Mouse (Mus musculus) stomach, embryonic 15.5 days (tissue): ENCODE measurements at regions not wholly inside any gene's neighbourhood (a gene's known extent, or its start where the extent isn't known, plus 50 kb on each side); places are given as distances from the start of the nearest gene placed in this dataset.

Experiments
- ATAC-seq: fragments of 200-750 bp; cut with Nextera tagmentation; 2 replicates; pipeline ENCODE4 v1.8.0; 2017; ENCODE audit warnings: low read depth, moderate number of reproducible peaks, moderate TSS enrichment; ENCODE audit not compliant: insufficient read depth, low FRiP score
- H3K27ac ChIP-seq: fragments of 300-500 bp; sonication (generic); 2 replicates; pipeline ENCODE4 v1.5.1; 2015; ENCODE audit warnings: mild to moderate bottlenecking, inconsistent platforms
- H3K27me3 ChIP-seq: fragments of 300-500 bp; sonication (generic); replicated peaks from 2 replicates; pipeline ENCODE4 v1.6.1; 2015; ENCODE audit warnings: inconsistent platforms
- H3K36me3 ChIP-seq: fragments of 300-500 bp; sonication (generic); 2 replicates; pipeline ENCODE4 v1.6.1; 2015; ENCODE audit warnings: inconsistent platforms
- H3K4me1 ChIP-seq: fragments of 300-500 bp; sonication (generic); 2 replicates; pipeline ENCODE4 v1.6.1; 2015; ENCODE audit warnings: inconsistent platforms
- H3K4me2 ChIP-seq: fragments of 300-500 bp; sonication (generic); 2 replicates; pipeline ENCODE4 v1.6.1; 2015; ENCODE audit warnings: mild to moderate bottlenecking, inconsistent platforms
- H3K4me3 ChIP-seq: fragments of 300-500 bp; sonication (generic); replicated peaks from 2 replicates; pipeline ENCODE4 v1.5.1; 2015; ENCODE audit warnings: inconsistent platforms
- H3K9ac ChIP-seq: fragments of 300-500 bp; sonication (generic); 2 replicates; pipeline ENCODE4 v1.6.1; 2015; ENCODE audit warnings: inconsistent platforms
- H3K9me3 ChIP-seq: fragments of 300-500 bp; sonication (generic); 2 replicates; pipeline ENCODE4 v1.6.1; 2016; ENCODE audit warnings: inconsistent platforms
- WGBS: fragments of 180-500 bp; shearing (Covaris S2); methylation state at CpG from one replicate; pipeline ENCODE4 v1.1.7; 2015; 5-methylcytosine and 5-hydroxymethylcytosine counted together

DNA sequence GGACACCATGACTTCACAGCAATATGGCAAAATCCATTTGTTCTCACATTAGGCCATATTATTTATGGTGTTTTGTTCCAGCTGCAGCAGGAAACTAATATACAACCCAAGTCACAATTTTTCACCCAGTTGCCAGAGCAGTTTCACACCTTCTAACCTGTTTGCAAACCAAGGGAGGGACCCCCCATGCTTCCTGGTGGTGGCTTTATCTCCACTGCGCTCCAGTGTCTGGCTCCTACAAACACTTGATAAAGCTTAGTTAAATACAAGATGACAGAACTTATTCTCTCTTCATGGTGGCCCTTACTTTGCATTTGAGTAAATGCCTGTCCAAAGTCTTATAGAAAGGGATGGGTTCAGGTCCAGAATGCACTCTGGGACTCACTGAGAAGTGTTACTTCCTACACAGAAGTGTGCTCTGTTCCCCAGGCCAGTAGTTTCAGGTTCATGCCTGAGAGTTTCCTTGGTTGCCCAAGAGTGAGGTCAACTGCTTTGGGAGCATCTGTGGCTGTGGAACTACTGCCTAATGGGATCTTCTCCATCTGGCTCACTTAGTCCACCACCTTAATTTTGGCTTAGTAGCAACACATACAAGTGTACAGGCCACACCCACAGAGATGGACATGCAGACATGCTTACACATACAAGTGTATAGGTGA, 186.9 kb downstream of the Rnf152 start:
- Histone ChIP-seq H3K36me3 (no peaks in the 10 kb centered on the region), H3K4me1 (no peaks in the 10 kb centered on the region), H3K27ac (no peak overlapping the region), H3K4me2 (no peak overlapping the region), H3K4me3 (no peak overlapping the region), H3K9me3 (no peaks in the 10 kb centered on the region), H3K27me3 (no peaks in the 10 kb centered on the region), H3K9ac (no peak overlapping the region)
- no peak for ATAC-seq
- 65% methylated on average over 1 of the region's 1 CpGs for WGBS

DNA sequence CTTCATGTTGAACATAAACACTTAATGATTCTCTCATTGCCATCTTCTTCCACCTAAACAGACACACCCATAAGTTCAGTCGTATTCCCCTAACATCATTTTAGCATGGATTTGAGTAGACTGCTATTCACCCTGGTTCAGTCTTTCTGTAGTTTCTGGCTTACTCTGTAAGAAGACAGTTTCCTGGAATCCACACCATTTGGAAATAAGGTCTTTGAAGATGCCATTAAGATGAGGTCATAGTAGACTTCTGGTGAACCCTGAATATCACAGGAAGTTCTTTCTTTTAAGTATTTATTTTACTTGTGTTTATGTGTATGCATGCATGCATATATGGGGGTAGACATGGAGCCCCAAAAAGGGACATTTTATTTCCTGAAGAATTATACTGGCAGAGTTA, 187.7 kb downstream of the Rnf152 start:
- H3K36me3 ChIP-seq, result no peaks in the 10 kb centered on the region
- 65% methylated on average over 1 of the region's 1 CpGs for WGBS
- H3K9ac ChIP-seq, result no peak overlapping the region
- no peaks in the 10 kb centered on the region for H3K9me3 ChIP-seq
- no peak for ATAC-seq
- H3K4me1 ChIP-seq, result no peaks in the 10 kb centered on the region
- no peaks in the 10 kb centered on the region for H3K27me3 ChIP-seq
- no peak overlapping the region for H3K27ac ChIP-seq
- no peak overlapping the region for H3K4me3 ChIP-seq
- H3K4me2 ChIP-seq, result no peak overlapping the region

DNA sequence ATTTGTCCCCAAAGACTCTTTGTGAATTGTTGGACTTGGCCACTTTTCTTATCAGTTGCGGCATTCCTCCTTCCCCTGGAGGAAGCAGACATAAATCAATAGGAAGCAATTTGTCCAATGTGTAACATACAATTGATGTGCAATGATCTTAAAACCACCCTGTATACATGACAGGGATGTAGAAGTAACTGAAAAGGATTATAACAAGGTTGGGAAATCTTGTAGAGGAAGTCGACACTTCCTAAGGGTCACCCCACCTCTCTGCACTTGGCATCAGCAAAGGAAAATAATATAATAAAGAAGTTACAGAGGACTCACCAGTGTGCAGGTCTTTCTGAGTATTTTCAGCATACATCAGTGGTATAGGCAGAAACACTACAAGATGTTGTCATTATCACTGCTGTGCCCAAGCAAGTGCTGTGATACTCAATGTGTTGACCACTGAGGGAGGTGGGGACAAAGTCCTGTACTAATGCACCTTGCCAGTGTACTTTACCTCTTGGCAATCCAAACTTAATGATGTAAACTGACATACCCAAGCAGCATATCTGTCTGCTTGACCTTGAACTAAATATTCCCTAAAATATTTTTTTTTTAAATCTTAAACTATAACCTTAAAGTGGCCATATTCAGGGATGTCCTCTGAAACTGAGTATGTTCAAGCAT, 198.9 kb downstream of the Rnf152 start:
- WGBS, result 58% methylated on average over 2 of the region's 2 CpGs
- Histone ChIP-seq H3K4me2 (no peak overlapping the region), H3K27ac (no peak overlapping the region), H3K9me3 (no peaks in the 10 kb centered on the region), H3K4me1 (no peaks in the 10 kb centered on the region), H3K36me3 (no peaks in the 10 kb centered on the region), H3K9ac (no peak overlapping the region), H3K27me3 (no peaks in the 10 kb centered on the region), H3K4me3 (no peak overlapping the region)
- no peak for ATAC-seq

DNA sequence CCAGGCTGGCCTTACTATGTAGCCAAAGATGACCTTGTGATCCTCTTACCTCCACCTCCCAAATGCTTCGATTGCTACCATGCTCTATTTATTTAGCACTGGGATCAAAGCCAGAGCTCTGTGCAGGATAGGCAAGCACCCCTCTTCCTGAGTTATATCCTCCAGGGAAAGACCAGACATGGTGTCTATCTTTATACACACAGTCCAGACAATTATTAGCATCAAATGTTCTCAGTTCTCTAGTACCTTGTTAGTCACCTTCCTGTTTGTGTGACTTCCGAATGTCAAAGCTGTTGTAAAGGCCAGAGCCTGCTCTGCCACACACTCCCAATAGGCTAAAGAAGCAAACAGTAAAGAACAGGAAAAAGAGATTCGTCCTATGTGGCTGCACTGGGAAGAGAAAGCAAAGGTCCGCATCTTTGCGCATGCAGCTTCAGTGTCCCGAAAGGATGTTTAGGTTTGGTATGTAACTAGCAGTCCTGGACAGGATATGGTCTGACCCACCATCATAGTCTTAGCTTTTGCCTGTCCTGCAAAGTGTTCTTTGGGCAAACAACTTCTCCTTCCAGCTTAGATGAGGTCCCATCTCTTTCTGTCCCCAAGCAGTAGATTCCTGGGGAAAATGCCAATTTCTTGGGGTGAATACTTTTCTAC, 204.2 kb downstream of the Rnf152 start:
- Histone ChIP-seq H3K27me3 (no peaks in the 10 kb centered on the region), H3K9me3 (no peaks in the 10 kb centered on the region), H3K4me2 (no peak overlapping the region), H3K4me3 (no peak overlapping the region), H3K36me3 (no peaks in the 10 kb centered on the region), H3K27ac (no peak overlapping the region), H3K9ac (no peak overlapping the region), H3K4me1 (no peaks in the 10 kb centered on the region)
- ATAC-seq, result no peak
- 67% methylated on average over 6 of the region's 6 CpGs for WGBS

DNA sequence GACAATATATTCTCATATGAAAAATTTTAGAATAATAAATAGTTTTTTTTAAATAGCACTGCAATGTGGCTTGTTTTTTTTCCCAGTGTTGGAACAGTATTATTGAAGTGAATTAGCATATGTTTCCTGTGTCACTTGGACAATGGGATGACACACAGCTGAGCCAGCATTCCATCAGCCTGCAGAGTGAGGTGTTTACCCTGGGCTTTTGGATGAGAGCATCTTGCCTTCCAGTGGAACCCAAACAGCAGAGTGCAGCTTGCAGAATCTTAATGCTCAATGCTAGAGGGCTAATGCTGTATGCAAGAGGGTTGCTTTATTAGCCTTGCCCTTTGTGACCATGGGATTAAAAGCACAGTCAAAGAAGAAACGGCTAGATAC, 205.1 kb downstream of the Rnf152 start:
- no peaks in the 10 kb centered on the region for H3K27me3 ChIP-seq
- no peaks in the 10 kb centered on the region for H3K4me1 ChIP-seq
- WGBS, result 30% methylated on average over 1 of the region's 1 CpGs

DNA sequence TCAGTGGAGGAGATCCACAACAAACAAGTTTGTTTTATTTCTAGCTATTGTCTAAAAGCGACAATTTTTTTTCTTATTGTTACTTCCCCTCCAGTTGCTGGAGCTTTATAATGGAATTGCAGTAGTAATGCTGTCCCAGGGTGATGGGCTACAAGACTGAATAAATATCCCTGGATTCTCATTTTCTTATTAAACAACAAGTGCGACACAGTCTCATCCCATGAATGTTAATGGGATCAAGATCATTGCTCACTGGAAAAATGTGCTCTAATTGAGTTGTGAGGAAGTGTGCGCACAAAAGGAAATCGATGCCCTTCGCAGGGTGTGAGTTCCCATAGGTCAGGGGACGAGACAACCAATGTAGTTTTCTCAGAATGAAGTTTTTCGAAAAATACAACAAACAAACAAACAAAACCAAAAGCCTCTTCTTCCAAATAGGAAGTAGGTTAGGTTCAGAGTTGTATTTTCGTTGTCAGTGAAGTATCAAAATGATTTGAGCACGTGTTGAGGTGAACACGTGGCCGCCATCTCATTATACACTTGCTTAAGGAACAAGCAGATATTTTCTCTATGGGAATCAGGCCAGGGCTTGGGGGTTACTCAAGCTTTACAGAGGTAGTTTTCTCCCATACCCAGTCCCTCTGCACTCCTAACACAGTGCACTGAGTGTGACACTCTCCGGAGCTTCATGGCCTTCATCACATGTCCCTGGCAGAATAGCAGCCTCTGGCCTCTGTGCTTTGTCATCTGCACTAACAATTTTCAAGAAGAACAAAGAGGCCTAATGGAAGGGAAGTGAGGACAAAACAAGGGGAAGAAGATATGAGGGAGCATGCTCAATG, 205.7 kb downstream of the Rnf152 start:
- Histone ChIP-seq H3K9ac (no peak overlapping the region), H3K27ac (no peak overlapping the region), H3K36me3 (no peaks in the 10 kb centered on the region), H3K27me3 (no peaks in the 10 kb centered on the region), H3K4me1 (no peaks in the 10 kb centered on the region), H3K9me3 (no peaks in the 10 kb centered on the region), H3K4me2 (no peak overlapping the region), H3K4me3 (no peak overlapping the region)
- no peak for ATAC-seq
- WGBS, result 88% methylated on average over 12 of the region's 12 CpGs

More for the DNA sequence above, 205.1 kb downstream of the Rnf152 start:
- H3K9ac ChIP-seq, result no peak overlapping the region
- H3K9me3 ChIP-seq, result no peaks in the 10 kb centered on the region
- H3K36me3 ChIP-seq, result no peaks in the 10 kb centered on the region
- H3K4me2 ChIP-seq, result no peak overlapping the region
- ATAC-seq, result no peak
- H3K4me3 ChIP-seq, result no peak overlapping the region
- H3K27ac ChIP-seq, result no peak overlapping the region

DNA sequence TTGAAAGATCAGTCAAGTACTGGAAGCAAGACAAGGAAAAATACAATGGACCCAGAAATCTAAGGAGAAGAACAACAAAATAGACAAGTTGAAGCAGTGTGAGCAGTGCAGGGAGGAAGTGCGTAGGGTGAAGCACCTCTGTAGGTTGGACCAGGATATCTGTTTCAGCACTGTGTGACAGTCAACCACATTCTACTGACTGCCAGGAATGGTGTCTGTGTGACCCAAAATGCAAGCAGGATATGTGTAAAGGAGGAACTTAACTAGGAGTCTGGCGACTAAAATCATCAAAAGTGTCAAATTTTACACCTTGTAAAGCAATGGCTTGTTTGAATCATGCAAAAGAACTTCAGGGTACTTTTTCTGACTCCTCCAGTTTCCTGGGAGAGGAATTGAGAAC, 207.7 kb downstream of the Rnf152 start:
- H3K9me3 ChIP-seq, result no peaks in the 10 kb centered on the region
- no peak for ATAC-seq
- WGBS, result 81% methylated on average over 2 of the region's 2 CpGs
- H3K27ac ChIP-seq, result no peak overlapping the region
- H3K4me1 ChIP-seq, result no peaks in the 10 kb centered on the region
- H3K27me3 ChIP-seq, result no peaks in the 10 kb centered on the region
- H3K4me2 ChIP-seq, result no peak overlapping the region
- H3K36me3 ChIP-seq, result no peaks in the 10 kb centered on the region
- H3K4me3 ChIP-seq, result no peak overlapping the region
- H3K9ac ChIP-seq, result no peak overlapping the region

DNA sequence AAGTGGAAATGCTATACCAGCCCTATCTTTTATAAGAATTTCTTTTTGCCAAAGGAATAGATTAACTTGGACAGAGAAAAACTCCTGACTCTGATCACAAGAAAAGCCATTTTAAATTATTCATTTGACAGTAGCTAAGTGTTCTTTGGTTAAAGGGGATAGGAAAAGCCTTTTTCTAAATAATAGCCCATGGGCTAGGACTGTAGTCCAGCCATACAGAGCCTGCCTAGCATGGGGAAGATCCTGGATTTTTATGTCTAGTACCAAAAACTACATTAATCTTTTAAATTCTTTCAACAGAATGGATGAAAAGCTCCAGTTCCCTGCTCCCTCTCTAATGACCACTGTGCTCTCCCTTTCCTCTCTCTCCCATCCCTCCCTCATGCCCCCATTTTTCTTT, 208.5 kb downstream of the Rnf152 start:
- Histone ChIP-seq H3K4me1 (no peaks in the 10 kb centered on the region), H3K9ac (no peak overlapping the region), H3K27ac (no peak overlapping the region), H3K4me3 (no peak overlapping the region), H3K36me3 (no peaks in the 10 kb centered on the region), H3K27me3 (no peaks in the 10 kb centered on the region), H3K4me2 (no peak overlapping the region), H3K9me3 (no peaks in the 10 kb centered on the region)
- ATAC-seq, result no peak

DNA sequence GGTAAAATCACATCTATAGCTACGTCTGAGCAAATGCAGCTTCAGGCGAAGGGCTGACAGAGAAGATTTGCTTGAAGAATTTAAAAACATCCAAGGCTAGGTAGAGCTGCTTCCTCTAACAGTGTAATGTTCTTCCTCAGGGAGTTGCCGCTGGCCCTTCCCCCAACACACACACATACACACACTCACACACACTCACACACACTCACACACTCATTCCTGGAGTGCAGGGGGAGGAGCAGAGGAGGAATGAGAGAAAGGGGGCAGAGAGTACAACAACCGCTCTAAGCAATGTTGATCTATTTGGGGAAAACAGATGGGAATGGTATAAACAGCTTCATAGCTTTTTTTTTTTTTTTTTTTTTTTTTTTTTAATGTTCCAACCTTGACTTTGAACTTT, 232.6 kb downstream of the Rnf152 start:
- Histone ChIP-seq H3K4me2 (no peak overlapping the region), H3K4me3 (no peak overlapping the region), H3K27ac (no peak overlapping the region), H3K9me3 (no peaks in the 10 kb centered on the region), H3K4me1 (no peaks in the 10 kb centered on the region), H3K36me3 (no peaks in the 10 kb centered on the region), H3K9ac (no peak overlapping the region), H3K27me3 (no peaks in the 10 kb centered on the region)
- no peak; the same call in 1 of the 2 replicates for ATAC-seq
- 50% methylated on average over 4 of the region's 4 CpGs for WGBS

DNA sequence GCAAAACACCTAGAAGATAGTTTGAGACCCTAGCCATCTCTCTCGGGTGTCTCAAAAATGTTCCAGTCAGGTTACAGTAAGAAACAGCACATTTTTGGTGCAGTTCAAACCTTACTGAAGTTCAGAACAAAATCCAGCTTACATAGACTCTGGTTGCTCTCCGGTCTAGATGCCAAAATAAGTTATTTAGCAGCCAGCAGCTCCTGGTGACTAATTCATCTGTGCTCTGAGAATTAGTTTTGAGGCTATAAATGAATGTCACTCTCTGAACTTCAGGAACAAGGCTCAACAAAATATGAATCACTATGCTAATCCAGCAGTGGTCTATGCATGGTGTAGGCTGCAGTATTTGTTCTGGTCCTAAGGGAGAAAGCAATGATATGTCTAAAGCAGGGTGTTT, 238.6 kb downstream of the Rnf152 start:
- Histone ChIP-seq H3K27ac (no peak overlapping the region), H3K9me3 (no peaks in the 10 kb centered on the region), H3K9ac (no peak overlapping the region), H3K4me3 (no peak overlapping the region), H3K27me3 (no peaks in the 10 kb centered on the region), H3K4me2 (no peak overlapping the region), H3K36me3 (no peaks in the 10 kb centered on the region), H3K4me1 (no peaks in the 10 kb centered on the region)
- ATAC-seq, result no peak
- WGBS, result 65% methylated on average over 2 of the region's 2 CpGs

DNA sequence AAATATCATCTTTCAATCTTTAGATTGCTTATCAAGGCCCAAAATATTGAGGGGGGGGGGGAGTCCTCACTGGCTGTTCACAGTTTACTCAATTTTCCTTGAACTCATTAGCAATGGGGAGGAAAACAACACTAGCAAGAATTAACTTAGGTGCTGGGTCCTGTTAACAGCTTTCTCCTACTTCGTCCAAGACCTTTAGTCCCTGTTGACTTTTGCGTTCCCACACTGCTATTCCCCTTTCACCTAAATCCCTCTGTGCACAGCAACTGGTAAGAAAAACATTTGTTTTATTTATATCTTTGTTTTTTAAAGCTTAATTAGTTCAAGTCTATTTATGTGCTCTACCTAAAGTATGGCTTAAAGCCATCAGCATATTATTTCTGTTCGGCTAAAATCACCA, 240.3 kb downstream of the Rnf152 start:
- Histone ChIP-seq H3K4me3 (no peak overlapping the region), H3K9ac (no peak overlapping the region), H3K27ac (no peak overlapping the region), H3K27me3 (no peaks in the 10 kb centered on the region), H3K4me1 (no peaks in the 10 kb centered on the region), H3K36me3 (no peaks in the 10 kb centered on the region), H3K9me3 (no peaks in the 10 kb centered on the region), H3K4me2 (no peak overlapping the region)
- no peak for ATAC-seq
- WGBS, result 83% methylated on average over 3 of the region's 3 CpGs

DNA sequence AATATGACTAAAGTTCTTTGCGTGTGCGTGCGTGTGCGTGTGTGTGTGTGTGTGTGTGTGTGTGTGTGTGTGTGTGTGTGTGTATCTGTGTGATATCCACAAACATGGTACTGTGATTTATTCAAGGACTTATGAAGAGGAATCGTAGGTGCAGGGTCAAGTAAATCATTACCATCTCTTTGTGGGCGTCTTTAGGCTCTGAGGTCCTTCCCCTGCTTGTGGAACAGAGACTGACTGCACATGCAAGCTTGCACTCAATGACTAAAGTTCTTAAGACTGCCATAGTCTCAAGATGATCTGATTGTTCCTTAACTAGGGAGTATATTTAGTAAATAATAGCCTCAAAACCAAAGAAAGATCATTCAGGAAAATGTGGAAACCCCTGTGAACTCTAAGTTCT, 241.1 kb downstream of the Rnf152 start:
- no peak overlapping the region for H3K9ac ChIP-seq
- no peaks in the 10 kb centered on the region for H3K4me1 ChIP-seq
- no peaks in the 10 kb centered on the region for H3K36me3 ChIP-seq
- H3K27ac ChIP-seq, result no peak overlapping the region
- no peak overlapping the region for H3K4me2 ChIP-seq
- H3K9me3 ChIP-seq, result no peaks in the 10 kb centered on the region
- no peak overlapping the region for H3K4me3 ChIP-seq
- H3K27me3 ChIP-seq, result no peaks in the 10 kb centered on the region
- no peak for ATAC-seq
- WGBS, result 71% methylated on average over 6 of the region's 6 CpGs
